Mouse (Mus musculus) frontal cortex, adult 2 months (tissue): ENCODE data around the gene Actr1a. TPM values are rescaled to one million over a fixed set of nuclear protein-coding genes. Genes with fewer than 3 reads are reported as not detected.

ENCODE experiments used
- DNase-seq, 2 experiments: peaks; one replicate each; pipeline ENCODE4 v3.0.0; 2022; ENCODE audit warnings: low spot score in 1 of 2; ENCODE audit errors: extremely low spot score in 1 of 2
- polyA plus RNA-seq: library from polyadenylated mRNA; depleted of rRNA; stranded (reverse); fragments of >200 nt; gene quantifications from 2 replicates; pipeline ENCODE4 v1.2.3, GENCODE M21; 2012

Actr1a gene
- polyA plus RNA-seq, 1 experiment = 175 TPM

DNA sequence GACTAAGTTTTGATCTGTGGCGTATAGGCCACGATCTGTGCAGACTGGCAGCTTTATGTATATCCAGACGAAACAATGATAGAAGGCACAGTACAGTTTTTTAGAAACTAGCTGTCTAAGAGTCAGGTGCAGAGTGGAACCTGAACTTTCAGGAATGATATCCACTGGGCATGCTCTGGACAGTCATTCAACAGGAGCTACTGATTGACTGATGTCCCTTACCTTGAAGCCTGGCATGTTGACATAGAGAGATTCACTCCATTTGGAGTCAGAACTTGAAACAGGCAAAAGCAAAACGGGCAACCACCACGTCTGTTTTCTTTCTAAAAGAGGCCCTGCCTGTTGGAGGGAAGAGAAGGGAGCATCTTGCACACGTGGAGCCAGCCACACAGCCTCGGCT is 5.0 kb upstream of the Actr1a start:
- DNase-seq = no peak

DNA sequence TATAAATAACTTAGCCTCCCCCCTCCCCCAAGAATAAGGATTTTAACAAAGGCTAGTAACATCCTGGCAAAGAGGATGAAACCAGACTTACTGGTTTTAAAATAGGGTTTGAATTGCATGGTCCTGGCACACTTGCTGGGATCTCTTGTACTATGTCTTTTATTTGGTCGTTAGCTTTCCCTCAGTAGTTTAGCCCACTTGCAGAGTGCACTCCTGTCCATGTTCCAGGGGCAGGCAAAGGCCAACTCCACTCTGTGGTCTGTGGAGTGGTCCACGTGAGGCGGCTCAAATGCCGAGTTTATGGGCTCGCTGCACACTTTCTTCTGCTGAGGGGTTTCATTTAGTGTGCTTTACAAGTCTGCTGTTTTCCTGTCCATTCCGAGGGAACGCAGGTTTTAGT is 4.3 kb upstream of the Actr1a start:
- no peak for DNase-seq

DNA sequence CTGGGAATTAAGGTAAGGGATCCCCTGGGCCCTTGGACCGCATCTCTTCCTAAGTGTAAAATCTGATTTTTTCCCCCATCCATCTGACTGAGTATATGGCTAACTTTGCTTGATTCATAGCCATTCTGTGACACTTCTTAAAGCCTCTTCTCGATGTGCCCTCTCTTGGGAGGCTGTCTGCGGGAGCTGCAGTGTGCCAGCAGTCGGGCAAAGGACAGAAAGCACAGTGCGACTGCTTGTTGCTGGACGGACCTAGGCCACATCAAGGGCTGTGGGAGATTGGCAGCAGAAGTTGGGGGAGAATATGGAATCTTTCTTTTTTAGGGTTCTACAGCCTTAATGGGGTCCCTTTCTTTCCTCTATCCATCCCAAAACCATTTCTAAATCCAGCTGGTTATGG is 3.8 kb upstream of the Actr1a start:
- DNase-seq = no peak

- no peak for DNase-seq
Observed at GRCm38 (mm10) chr19:46398401-46398800, 2.9 kb upstream of the Actr1a start.

DNA sequence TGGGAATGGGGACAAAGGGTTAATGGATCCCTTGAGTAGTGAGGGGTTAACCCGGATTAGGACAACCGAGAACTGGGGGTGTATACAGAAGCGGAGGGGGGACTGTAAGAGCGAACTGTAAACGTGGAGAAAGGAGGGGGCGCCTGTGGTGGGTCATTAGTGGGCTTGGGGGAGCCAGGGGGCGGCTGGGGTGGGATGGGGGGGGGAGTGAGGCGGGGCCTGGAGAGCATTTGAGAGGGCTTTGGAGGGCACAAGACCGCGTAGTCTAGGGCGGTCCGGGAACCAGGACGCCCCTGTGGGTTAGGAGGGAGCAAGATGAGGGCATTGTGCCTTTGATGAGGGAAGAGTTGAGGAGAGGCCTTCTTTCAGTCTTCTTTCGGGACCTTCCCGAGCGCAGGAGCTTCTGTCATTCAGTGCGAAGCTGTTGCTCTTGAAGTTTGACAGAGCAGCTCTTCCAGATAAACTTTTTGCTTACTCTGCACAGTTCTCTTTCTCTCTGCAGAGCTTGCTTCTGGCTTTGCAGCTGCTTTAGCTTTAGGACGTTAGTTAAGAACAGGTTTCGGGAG is 2.0 kb upstream of the Actr1a start:
- no peak for DNase-seq

DNA sequence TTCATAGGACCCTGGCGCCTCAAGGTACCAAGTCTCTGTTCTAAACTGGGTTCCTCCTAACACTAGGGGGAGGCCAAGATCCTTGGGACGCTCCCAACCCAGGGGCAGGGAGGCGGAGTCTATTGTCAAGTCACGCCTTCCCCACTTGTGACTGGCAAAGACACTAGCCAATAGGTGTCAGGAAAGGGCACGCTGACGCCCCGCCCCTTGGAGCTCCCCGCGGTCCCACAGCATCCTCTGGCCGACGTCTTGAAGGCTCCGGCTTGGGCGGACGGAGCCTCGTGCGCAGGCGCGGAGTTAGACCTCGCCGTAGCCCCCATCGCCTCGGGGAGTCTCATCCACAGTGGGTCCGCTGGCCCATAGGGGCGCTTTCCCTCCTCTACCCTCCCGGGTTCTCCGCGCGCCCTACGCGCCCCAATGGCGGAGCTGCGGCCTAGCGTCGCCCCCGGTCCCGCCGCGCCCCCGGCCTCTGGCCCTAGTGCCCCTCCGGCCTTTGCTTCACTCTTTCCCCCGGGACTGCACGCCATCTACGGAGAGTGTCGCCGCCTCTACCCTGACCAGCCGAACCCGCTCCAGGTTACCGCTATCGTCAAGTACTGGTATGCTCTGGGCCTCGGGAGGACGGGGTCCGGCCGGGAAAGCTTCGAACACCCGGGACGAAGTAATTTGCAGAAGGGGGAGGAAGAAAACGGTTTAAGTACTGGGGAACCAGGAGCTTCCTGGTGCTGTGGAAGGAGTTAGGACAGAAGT is 1.3 kb upstream of the Actr1a start, which contains the start of gene Sufu:
Gene Sufu, plus strand, starts transcription at position 211 of the 750 bp plus-strand sequence.
- peak; percentile 98 to 99 for DNase-seq

DNA sequence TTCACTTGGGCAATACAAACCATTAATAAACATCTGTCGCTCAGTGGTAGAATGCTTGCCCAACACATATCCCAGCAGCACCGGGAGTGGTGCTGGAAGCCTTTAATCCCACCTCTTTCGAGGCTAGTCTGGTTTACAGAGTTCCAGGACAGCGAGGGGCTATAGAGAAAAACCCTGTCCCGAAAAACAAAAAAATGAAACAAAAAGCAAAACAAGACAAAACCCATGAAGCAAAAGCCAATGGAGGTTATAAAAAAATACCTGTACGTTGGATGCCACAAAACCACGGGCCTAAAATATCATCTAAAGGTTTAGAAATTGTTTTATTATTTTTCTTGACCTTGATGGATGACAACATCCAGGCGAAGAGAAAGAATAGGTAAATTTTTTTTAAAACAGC is 561 bp upstream of the Actr1a start:
- no peak for DNase-seq

DNA sequence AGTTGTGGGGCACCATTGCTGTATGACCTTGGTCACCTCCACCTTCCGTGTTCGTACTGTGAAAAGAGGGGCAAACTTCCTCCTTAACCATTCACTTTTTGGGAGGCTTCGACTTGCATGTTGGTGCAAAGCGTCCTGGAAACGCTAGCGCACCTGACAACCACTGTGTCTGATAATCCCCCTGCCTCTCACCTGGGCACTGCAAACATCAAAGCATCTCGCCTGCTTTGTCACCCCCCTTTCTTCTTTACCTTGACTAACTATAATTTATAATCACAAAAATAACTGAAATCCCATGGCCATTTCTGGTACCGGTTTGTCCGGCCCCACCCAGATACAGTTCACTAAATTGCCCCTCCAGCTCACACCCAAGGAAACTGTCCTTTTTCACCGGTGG is 838 bp downstream of the Actr1a start:
- no peak for DNase-seq

- no peak for DNase-seq
Observed at GRCm38 (mm10) chr19:46392018-46392417, 3.5 kb downstream of the Actr1a start.

GRCm38 (mm10) chr19:46389872-46390271 is 5.7 kb downstream of the Actr1a start:
- DNase-seq = no peak

DNA sequence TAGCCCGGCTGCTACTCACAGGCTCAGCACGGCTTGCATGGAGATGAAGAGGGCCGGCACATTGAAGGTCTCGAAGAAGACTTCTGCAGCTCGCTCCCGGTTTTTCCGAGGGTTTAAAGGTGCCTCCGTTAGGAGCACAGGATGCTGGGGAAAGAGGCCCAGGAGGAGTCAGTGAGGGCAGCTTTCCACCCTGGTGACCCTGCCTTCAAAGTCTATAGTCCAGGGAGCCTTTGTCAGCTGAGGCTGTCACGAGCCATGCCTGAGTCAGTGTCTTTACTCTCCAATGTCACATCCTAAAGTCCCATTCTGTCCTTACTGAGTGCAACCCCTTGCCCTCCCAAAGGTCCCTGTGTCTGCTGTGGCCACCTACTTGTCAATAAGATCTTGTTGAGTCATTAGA is 13.3 kb downstream of the Actr1a start:
- DNase-seq = no peak

- DNase-seq = no peak
Observed at GRCm38 (mm10) chr19:46375891-46376290, 19.7 kb downstream of the Actr1a start.

DNA sequence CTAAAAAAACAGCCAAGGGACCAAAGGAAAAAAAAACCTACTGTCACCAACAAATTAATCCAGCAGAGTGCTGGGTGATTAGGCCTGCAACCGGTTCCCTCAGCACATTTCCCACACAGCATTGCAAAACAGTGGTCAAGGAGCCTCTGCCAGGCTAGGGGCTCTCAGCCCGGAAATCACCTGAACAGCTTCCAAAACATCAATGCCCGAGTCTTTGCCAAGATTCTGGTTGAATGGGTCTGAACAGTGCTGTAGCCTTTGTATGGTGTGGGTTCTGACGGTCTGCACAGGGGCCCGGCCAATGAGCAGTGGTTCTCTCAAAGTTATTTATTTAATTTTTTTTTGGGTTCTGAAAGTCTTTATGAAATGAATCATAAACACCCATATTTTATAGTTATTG is 20.1 kb downstream of the Actr1a start:
- peak in 1 of 2 experiments; percentile 59 for DNase-seq

DNA sequence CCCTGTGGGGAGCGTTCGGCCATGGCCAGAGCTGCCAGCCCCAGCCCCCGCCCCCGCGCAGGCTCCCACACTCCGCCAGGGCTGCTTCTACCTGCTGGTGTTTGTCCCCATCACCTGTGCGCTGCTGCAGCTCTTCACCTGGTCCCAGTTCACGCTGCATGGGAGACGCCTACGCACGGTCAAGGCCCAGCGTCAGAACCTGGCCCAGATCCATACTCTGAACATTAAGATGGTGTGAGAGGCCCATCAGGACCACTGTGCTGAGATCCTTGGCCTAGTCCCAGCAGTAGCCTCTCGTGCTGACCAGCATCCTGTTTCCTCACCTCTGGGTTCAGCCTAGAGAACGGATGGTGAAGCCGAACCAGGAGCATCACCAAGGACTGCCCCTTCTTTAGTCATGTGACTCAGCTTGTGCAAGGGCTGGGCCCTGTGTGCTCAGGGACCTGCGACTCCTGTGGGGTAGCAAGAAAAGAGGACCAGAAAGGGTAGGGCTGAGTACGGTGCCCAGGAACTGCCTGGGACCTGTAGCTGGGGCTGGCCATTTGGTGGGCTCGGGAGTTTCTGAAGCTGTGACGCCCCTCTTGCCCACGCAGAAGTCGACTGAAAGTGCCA is 21.0 kb downstream of the Actr1a start:
- DNase-seq = no peak

DNA sequence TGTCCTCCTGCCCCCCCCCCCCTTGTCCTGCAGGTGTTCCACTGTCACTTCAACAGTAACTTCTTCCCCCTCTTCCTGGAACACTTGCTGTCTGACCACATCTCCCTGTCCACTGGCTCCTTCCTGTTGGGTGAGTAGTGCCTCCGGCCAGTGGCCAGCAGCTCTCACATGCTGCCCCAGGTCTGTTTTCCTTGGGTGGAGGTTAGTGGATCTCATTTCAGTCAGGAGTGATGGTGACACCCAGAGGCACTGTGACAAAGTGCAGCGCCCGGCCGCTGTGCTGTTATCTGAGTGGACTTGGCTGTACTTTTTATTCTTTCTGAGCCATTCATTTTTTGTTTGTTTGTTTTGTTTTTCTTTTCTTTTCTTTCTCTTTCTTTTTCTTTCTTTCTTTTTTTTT is 26.3 kb downstream of the Actr1a start:
- peak in 1 of 2 experiments; percentile 76 for DNase-seq

DNA sequence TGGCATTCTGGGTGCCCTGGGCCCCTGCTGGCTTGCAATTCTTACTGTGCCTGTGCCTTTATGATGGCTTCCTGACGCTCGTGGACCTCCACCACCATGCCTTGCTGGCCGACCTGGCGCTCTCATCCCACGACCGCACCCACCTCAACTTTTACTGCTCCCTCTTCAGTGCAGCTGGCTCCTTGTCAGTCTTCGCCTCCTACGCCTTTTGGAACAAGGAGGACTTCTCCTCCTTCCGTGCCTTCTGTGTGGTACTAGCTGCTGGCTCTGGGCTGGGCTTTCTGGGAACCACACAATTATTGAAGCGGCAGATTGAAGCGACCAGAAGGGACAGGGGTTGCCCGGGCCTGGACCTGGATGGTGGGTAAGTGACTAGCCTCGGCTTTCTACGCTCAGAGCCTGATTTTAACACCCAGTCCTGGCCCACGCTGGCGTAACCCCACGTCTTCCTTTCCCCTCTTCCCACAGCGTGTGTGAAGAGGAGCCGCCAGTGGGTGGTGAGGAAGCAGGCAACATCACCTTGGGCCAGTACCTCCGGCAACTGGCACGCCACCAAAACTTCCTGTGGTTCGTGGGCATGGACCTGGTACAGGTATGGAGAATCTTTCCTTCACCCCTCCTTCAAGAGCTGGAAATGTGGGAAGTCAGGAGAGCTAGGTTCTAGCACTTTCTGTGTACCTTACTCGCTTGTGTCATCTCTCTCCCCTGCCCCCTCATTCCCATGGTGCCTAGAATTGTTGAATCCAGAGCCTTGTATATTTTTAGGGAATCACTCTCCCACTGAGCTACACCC is 27.6 kb downstream of the Actr1a start:
- peak; percentile 50 to 70 for DNase-seq

GRCm38 (mm10) chr19:46363294-46364009 is 32.1 kb downstream of the Actr1a start:
- no peak for DNase-seq

GRCm38 (mm10) chr19:46362104-46362503 is 33.4 kb downstream of the Actr1a start:
- no peak for DNase-seq

DNA sequence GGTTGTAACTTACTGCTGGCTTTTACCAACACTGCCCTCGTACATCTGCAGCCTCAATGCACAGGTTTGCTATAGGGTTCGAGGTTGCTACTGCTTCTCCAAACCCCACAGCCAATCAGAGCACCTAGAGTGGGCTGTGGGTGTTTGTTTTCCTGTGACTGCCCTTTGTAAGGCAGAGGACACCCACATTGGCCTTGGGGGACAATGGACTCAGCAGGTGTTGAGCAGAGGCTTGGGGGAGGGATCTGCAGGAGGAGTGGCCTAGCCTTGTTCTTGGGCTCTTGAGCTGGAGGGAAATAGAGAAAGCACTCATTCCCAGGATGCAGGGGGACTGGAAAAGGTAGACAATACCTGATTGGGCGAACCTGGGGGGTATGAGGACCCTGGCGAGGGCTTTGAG is 37.2 kb downstream of the Actr1a start:
- DNase-seq = no peak
